Mouse (Mus musculus) adrenal gland, adult (tissue): Measurements from ENCODE around the gene Meis1.

Experiments used
- DNase-seq, 2 experiments: peaks; one replicate each; pipeline ENCODE4 v3.0.0; 2022 to 2023; ENCODE audit warnings: low spot score in 1 of 2; ENCODE audit not compliant: inconsistent age in 2 of 2

Gene Meis1

DNA sequence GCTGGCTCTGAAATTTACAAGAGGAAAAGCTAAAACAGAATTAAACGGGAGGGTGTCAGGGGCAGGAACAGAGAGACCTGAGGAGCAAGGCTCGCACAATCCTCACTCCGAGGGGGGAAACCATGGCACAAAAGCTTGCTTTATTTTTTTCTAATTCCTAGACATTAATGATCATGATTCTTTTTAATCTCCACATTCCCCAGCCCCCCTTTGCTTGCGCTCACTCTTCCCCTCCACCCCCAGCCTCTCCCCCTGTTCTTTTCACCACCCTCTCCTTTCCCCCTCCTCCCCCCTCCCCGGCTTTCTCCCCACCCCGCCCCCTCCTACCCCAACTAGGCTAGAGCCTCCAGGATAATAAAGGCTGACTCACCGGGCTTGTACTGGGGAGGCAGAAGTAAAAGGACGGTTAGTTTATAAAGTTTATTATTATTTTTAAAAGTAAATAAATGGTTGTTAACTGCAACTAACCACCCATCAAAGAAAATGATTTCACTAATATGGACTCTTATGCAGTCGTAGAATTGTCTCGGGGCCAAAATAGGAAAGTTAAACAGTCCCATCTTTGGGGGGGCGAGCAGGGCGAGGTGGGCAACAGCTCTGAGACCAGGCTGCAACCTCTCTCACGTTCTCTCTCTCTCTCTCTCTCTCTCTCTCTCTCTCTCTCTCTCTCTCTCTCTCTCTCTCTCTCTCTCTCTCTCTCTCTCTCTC is 139.9 kb downstream of the Meis1 start:
- DNase-seq, result peak in 1 of 2 experiments; percentile 79

- DNase-seq, result peak; percentile 57 to 85
Observed at GRCm38 (mm10) chr11:18878016-18878415, 140.8 kb downstream of the Meis1 start.

DNA sequence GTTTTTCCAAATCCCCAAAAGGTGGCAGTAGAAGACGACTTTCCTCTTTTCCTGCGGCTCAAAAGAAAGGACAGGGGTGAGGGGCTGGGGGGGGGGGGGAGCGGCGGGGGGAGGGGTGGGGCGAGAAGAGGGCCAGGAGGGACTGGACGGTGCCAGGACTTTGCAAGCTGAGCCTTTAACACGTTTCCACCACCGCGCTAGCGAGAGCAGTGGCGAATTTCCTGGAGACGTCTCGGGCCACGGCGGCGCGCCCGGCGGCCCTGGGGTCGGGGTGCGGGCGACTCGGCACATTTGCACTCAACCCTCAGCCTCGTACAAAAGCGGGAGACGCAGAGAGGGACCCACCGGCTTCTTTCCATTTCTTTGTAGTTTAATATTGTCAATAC is 141.2 kb downstream of the Meis1 start:
- peak; percentile 84 to 94 for DNase-seq

GRCm38 (mm10) chr11:18876886-18877625 is 141.7 kb downstream of the Meis1 start:
- DNase-seq, result peak; percentile 76 to 93

DNA sequence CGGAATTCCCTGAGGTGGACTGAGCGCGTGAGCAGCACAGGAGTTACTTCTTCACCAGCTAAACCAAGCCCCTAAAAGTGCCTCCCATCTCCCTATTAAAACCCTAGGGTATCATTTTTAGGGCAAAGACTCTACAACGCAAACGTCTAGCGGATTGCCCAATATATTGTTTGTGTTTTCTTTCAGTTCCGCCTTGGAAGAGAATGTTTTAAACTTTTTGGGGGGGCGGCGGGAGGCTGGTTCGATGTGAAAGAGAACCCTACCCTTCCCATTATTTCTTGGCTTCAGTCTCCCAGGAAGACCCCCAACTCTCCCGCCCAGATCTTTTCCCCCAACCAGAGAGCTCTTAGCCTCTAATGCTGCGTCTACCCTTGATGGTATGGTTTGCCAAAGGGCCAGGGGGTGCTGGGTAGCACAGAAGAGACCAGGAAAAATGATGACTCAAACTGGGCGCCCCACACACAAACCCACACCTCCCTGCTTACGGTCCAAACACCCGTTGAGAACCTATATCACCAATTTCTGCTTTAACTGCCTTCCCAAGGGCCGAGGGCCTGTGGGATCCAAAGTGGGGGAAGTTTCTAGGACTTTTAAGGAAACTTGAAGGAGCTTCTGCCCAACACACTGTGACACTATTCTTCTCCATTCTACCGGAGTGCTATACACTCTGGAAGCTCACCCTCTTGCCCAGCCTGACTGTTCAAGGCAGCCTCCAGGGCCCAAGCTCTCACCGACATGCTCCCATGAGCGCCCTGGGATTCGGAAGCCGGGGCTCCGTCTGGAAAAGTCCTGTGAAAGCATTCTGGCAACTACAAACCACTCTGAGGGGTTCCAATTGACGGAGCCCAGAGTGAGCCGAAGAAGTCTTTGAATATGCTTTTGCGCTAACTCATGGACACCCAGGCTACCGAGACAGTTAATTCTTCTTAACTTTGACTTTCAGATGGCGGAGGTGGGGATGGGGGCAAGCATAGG is 142.6 kb downstream of the Meis1 start:
- peak; percentile 67 to 93 for DNase-seq

DNA sequence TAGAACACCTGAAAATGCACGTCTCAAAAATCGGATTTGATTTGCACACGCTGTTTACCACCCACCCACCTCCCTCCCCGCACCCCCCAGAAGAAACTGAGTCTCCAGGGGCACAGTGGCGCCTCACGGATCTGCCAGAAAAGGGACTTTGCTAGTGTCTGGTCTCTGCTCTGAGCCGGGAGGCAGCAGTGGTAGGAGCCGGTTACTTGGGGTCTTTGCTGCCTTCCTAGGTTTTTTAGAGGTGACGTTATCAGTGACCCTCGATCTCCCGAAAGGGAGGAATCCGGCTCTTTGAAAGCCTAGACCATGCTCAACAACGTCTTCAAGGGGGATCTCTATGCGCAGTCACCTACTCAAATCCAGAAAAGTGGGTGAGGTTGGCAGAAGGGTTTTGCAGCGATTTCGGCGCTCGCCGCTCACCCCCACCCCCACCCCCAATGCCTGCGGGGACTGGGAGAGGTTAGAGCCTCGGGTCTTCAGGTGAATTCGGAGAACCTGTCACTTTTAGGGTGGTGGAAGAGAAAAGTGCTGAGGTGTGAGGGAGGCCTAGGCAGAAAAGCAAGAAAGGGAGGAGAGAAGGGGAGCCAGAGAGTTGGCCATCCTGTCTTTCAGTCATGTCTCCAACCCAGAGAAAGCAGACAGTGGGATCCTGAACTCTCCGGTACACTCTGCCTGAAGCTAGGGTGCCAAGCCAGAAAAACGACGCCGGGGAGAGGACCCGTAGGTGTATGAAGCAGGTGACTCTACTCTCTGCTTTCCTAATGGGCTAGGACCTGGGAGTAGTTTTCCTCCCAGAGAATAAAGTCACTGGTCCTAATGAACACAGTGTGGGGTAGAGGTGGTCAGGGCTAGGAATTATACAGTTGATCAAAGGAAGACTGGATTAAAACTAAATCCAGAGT is 143.5 kb downstream of the Meis1 start:
- DNase-seq, result peak; percentile 57 to 92

DNA sequence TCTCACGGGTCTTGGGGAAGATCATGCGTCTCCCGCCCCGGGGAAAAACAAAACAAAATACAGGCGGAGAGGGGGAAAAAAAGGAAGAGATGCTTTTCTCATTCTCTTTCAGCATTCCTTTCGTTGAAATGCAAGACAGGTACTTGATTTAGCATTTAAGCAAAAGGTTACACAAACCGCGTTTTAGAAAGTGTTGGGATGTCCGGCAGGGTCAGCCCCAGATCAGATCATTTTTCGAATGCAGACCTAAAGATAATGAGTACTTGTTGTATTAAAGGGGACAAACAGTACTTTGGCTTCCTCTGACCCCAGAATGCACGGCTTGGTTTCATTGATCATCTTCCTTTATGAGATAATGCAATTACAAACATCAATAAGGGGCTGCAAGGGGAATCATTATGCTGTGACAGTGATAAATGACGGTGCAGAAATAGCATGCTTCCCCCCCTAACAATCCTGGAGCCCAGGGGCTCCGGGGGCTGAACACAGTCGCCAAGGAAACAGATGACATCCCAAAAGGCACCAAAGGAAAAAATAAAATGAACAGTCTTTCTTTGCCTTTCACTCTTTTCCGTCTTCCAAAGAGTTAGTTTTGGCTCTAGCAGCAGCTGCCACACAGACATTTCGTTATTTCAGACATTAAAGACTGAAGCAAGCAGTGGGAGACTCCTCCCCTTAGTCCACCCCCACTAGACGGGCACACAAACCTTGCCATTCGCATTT is 144.3 kb downstream of the Meis1 start:
- DNase-seq, result peak; percentile 68 to 91

GRCm38 (mm10) chr11:18873451-18874277 is 145.1 kb downstream of the Meis1 start:
- peak in 1 of 2 experiments; percentile 89 for DNase-seq

DNA sequence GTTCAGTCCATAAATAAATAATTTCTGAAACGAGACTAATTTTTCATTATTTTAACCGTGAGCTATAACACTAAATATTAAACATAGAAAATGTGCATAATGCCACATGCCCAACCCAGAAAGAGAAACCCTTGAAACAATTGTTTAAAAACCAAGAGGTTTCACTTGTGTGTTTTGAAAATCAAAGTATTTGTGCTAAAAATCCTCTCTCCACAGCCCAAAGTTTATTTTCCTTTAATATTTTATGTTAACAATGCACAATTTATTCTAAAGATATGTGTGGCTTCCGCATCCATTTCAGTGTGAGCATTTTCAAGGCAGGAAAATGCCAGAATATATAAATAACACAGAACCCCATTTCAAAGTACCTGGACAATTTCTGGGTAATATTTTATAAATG is 146.0 kb downstream of the Meis1 start:
- DNase-seq, result no peak

- DNase-seq, result peak in 1 of 2 experiments; percentile 67
Observed at GRCm38 (mm10) chr11:18872118-18872751, 146.6 kb downstream of the Meis1 start.

GRCm38 (mm10) chr11:18871170-18872081 is 147.4 kb downstream of the Meis1 start:
- peak; percentile 73 to 91 for DNase-seq

DNA sequence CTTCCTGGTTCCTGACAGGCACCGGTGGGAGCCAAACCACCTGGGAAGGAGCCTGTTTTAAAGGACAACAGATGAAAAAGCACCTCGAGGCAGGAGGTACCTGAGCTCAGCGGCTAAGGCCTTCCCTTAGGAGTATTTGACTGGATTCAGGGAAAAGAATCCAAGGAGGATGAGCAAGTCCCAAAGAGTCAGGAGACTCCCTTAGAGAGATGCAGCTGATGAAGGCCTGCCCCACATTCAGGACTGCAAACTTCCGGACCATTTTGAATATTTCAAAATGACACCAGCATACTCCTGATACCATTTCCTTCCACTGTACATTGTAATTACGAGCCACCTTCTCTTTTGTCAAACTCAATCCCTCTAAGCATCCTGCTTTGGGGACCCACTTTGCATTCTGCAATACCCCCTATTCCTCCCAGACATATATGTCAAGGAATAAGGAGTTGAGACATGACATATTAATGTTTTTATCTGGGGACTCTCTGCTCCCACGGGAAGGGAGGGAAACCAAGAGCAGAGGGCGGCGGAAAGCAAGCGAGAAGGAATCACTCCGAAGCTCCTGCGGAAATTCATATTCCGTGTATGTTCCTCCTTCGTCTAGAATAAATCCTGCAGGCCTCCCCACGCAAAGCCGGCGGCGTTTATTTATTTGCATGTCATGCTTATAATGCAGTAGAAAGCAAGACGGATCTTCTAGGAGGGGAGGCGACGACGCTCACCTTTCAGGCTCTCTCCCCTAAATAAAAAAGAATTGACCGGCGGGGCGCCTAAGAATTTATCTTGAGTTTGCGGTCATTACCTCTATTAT is 148.5 kb downstream of the Meis1 start:
- DNase-seq, result peak; percentile 46 to 87

GRCm38 (mm10) chr11:18869429-18869969 is 149.3 kb downstream of the Meis1 start:
- peak in 1 of 2 experiments; percentile 65 for DNase-seq

DNA sequence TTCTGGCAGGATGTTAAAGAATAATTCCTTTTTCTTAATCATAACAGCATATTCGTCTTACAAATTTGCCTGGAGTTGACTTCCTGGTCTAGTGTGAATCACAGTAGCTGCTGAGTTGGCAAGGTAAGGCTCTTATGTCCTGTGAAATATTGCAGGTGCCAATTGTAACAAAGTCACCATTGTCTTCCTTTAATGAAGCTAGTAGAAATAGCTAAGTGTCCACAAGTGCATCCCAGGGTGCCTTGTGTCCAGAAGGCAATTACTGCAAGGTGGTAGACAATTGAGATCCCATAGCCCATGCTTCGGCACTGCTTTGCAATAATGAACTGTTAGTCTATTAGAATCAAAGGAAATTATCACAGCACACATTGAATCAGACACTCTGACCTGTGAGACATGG is 151.1 kb downstream of the Meis1 start:
- DNase-seq, result peak in 1 of 2 experiments; percentile 45

DNA sequence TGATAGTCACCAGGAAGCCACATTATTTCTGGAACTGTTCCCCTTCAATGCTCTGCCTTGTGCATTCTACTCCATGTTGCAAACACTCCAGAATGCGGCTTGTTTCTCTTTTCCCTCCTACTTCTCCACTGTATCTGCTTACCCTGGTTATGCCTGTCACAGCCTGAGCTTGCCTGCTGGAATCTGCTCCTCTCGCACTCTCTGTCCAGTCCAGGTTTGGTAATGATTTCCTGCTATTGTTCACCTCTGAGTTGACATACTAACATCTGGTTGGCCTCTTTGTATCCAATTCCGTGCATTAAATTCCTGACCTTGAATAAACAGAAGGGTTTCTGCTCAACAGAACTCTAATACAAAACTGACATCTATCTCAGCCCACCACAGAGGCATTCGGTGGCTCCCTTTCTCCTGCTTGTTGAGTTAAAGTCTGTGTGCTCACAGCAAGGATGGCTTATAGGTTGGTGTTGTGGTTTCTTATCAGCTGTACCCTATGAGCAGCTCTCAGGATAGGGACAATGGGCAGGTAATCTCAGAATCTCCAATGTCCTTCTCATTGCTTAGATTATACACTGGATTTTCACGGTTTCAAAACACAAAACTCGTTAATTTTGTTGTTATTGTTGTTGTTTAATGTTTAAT is 152.5 kb downstream of the Meis1 start:
- peak in 1 of 2 experiments; percentile 34 for DNase-seq
